Mouse (Mus musculus) intestine, embryonic 16.5 days (tissue): ENCODE data around the gene Gan. TPM values are rescaled to one million over a fixed set of nuclear protein-coding genes. Genes with fewer than 3 reads are reported as not detected.
A peak's percentile ranks its signal among the peaks of the same experiment; 100 is the strongest.

Source experiments
- ATAC-seq: fragments of 200-750 bp; cut with Nextera tagmentation; 2 replicates; pipeline ENCODE4 v1.8.0; 2017; ENCODE audit warnings: moderate TSS enrichment, moderate library complexity
- H3K27ac ChIP-seq: fragments of 300-500 bp; sonication (generic); 2 replicates; pipeline ENCODE4 v1.5.1; 2014; ENCODE audit warnings: mild to moderate bottlenecking, low read length
- H3K27me3 ChIP-seq: fragments of 300-500 bp; sonication (generic); replicated peaks from 2 replicates; pipeline ENCODE4 v1.6.1; 2014; ENCODE audit warnings: low read length, control low read depth, mixed read lengths; ENCODE audit not compliant: control insufficient read depth, insufficient read depth
- H3K36me3 ChIP-seq: fragments of 300-500 bp; sonication (generic); 2 replicates; pipeline ENCODE4 v1.6.1; 2014; ENCODE audit warnings: low read length, control low read depth; ENCODE audit not compliant: control insufficient read depth, insufficient read depth
- H3K4me1 ChIP-seq: fragments of 300-500 bp; sonication (generic); 2 replicates; pipeline ENCODE4 v1.6.1; 2014; ENCODE audit warnings: low read length, control low read depth, mixed read lengths; ENCODE audit not compliant: control insufficient read depth, insufficient read depth
- H3K4me2 ChIP-seq: fragments of 300-500 bp; sonication (generic); 2 replicates; pipeline ENCODE4 v1.6.1; 2014; ENCODE audit warnings: low read depth, low read length, control low read depth
- H3K4me3 ChIP-seq: fragments of 300-500 bp; sonication (generic); 2 replicates; pipeline ENCODE4 v1.5.1; 2014; ENCODE audit warnings: mild to moderate bottlenecking, low read length
- H3K9ac ChIP-seq: fragments of 300-500 bp; sonication (generic); 2 replicates; pipeline ENCODE4 v1.6.1; 2014; ENCODE audit warnings: low read depth, low read length
- H3K9me3 ChIP-seq: fragments of 300-500 bp; sonication (generic); 2 replicates; pipeline ENCODE4 v1.6.1; 2016; ENCODE audit warnings: low read length, control low read depth; ENCODE audit not compliant: control insufficient read depth
- WGBS: fragments of 180-500 bp; shearing (Covaris S2); extraction: QIAGEN DNeasy Blood & Tissue Kit; methylation state at CpG from one replicate; pipeline ENCODE4 v1.1.7; 2014; 5-methylcytosine and 5-hydroxymethylcytosine counted together
- polyA plus RNA-seq: library from polyadenylated mRNA; unstranded; fragments of >200 nt; fragmentation: Nextera tagmentation; extraction: Ambion mirVana; gene quantifications from 2 replicates; pipeline ENCODE4 v1.2.1, GENCODE M21; 2015

The Gan gene
- polyA plus RNA-seq, 1 experiment from 2014 or later: 1.5 TPM

DNA sequence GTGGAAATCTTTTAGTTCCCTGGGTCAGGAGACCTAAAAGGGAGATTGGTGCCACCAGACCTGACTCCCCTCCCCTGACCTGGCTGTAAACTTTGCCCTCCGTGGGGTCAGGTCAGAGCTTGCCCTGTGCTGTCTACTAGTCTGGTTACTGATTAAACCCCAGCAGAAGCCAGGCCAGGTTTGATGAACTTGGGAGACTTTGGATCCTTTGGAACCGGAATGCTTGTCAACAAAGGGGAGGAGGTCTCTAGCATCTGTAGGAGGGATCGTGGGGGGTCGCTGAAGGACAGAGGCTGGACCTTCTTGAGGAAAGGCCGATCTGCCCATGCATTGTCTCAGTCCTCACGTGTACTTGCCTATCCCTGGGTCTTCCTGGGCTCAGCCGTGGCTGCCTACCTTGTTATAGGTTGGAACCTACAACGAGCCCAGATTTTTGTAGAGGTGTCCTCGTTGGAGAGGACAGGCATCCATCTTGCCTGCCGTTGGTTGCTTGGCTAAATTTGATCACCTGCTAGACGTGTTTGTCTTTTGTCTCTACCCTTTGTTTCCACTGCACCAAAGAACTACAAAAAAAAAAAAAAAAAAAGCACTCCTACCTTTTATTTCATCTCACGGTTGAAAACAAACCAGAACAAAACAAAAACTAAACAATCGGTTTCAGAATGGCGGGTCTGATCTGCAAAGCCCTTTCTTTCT is 102.4 kb downstream of the Gan start:
- peak; percentile 25 for ATAC-seq
- H3K4me1 ChIP-seq: peaks cover 61% of the 10 kb centered on the region
- peak overlapping the region; percentile 99 for H3K9ac ChIP-seq
- peak overlapping the region; percentile 93 for H3K27ac ChIP-seq
- H3K4me2 ChIP-seq: peak overlapping the region; percentile 83
- H3K36me3 ChIP-seq: no peaks in the 10 kb centered on the region
- H3K27me3 ChIP-seq: no peaks in the 10 kb centered on the region
- 28% methylated on average over 14 of the region's 14 CpGs for WGBS
- no peaks in the 10 kb centered on the region for H3K9me3 ChIP-seq
- peak overlapping the region; percentile 99 for H3K4me3 ChIP-seq

GRCm38 (mm10) chr8:117260930-117261475 is 103.1 kb downstream of the Gan start:
- no peak for ATAC-seq
- Histone ChIP-seq H3K27ac (peak overlapping the region; percentile 61), H3K27me3 (no peaks in the 10 kb centered on the region), H3K4me2 (peak overlapping the region; percentile 83), H3K4me1 (peaks cover 63% of the 10 kb centered on the region), H3K4me3 (peak overlapping the region; percentile 99), H3K9ac (peak overlapping the region; percentile 99), H3K9me3 (no peaks in the 10 kb centered on the region), H3K36me3 (no peaks in the 10 kb centered on the region)
- 25% methylated on average over 14 of the region's 14 CpGs for WGBS

DNA sequence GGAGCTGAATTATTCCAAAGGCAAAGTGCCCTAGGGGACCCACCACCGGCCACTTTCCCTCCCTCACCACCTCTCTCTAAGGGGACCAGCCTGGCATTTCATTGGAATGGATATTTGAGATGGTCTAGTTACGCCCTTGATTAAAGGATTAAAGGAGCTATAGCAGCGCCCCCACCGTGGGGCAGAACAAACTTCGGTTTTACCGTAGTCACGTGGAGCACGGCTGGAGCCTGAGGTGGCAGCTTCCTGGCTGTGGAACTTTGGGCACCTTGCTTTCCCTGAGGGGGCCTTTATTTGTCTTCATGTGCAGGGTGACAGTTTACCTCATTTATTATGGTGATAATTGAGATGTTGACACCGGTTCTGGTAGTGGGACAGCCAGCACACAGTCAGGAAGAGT is 103.8 kb downstream of the Gan start:
- no peaks in the 10 kb centered on the region for H3K36me3 ChIP-seq
- H3K4me1 ChIP-seq: peaks cover 61% of the 10 kb centered on the region
- no peaks in the 10 kb centered on the region for H3K27me3 ChIP-seq
- 42% methylated on average over 9 of the region's 9 CpGs for whole genome bisulfite sequencing
- ATAC-seq: no peak
- H3K9me3 ChIP-seq: no peaks in the 10 kb centered on the region
- H3K9ac ChIP-seq: peak overlapping the region; percentile 99
- no peak overlapping the region; the same call in 1 of the 2 replicates for H3K27ac ChIP-seq
- 0 out of 2 replicates have a peak overlapping the region, but pooled peaks have one; percentile 18 for H3K4me3 ChIP-seq
- peak overlapping the region; percentile 83 for H3K4me2 ChIP-seq

- no peak overlapping the region for H3K4me2 ChIP-seq
- H3K9ac ChIP-seq: no peak overlapping the region
- H3K4me1 ChIP-seq: peaks cover 61% of the 10 kb centered on the region
- H3K36me3 ChIP-seq: no peaks in the 10 kb centered on the region
- no peak for ATAC-seq
- no peaks in the 10 kb centered on the region for H3K27me3 ChIP-seq
- no peak overlapping the region for H3K4me3 ChIP-seq
- no peak overlapping the region; the same call in 1 of the 2 replicates for H3K27ac ChIP-seq
- WGBS: 34% methylated on average over 8 of the region's 8 CpGs
- H3K9me3 ChIP-seq: no peaks in the 10 kb centered on the region
Measured at GRCm38 (mm10) chr8:117262685-117263084, 104.8 kb downstream of the Gan start.

DNA sequence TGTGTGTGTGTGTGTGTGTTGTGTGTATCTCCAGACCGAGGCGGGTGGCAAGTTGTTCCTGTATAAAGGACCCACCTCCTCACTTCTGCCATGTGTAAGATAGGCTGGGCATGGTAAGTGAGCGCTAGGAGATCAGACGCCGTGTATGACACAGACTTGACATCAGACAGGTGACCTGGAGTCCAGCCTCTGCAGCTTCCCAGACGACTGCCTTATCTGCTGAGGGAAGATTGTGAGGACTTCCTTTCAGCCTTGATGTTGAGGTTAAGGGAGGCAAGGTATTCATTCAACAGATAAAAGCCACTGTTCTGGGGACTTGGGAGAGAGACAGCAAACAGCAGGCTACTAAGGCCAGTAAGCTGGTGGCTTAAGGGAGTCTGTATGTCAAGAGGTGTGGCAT is 105.5 kb downstream of the Gan start:
- Histone ChIP-seq H3K36me3 (no peaks in the 10 kb centered on the region), H3K4me2 (no peak overlapping the region), H3K27me3 (no peaks in the 10 kb centered on the region), H3K9me3 (no peaks in the 10 kb centered on the region), H3K4me1 (peaks cover 61% of the 10 kb centered on the region), H3K9ac (no peak overlapping the region), H3K27ac (no peak overlapping the region), H3K4me3 (no peak overlapping the region)
- 42% methylated on average over 6 of the region's 6 CpGs for WGBS
- ATAC-seq: 0 out of 2 replicates have a peak, but pooled peaks have one; percentile 19

DNA sequence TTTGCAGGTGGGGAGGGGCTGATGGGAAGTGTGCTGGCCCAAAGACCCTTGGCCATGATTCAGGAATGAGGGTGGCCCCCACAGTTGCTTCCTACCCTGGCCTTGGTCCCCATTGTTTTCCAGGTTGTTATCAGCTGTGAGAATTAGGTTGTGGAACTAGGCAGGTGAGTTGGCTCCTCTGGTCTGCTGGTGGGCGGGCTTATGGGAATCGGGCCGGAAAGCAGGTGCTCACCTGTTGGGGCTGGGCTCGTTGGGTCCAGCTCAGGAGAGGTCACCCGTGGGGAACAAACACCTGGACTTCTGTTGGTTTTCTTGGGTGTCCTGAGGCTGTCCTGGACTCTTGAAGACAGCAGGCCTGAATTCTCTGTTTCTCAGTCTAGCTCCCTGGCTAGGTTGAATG is 107.1 kb downstream of the Gan start:
- 0 out of 2 replicates have a peak, but pooled peaks have one; percentile 13 for ATAC-seq
- no peaks in the 10 kb centered on the region for H3K27me3 ChIP-seq
- 64% methylated on average over 5 of the region's 5 CpGs for WGBS
- no peak overlapping the region for H3K4me2 ChIP-seq
- peaks cover 49% of the 10 kb centered on the region for H3K4me1 ChIP-seq
- no peaks in the 10 kb centered on the region for H3K9me3 ChIP-seq
- no peak overlapping the region for H3K9ac ChIP-seq
- H3K27ac ChIP-seq: peak overlapping the region; percentile 34
- no peak overlapping the region for H3K4me3 ChIP-seq
- H3K36me3 ChIP-seq: no peaks in the 10 kb centered on the region

Other genes with a start within 250 kb of the Gan start
- gene Cmc2, start 236.7 kb upstream of the Gan start, polyA plus RNA-seq: 68.1 and 77.2 TPM in 2 replicates
- 20.4 and 26.9 TPM in 2 replicates for gene Cenpn, start 236.4 kb upstream of the Gan start, polyA plus RNA-seq
- gene Atmin, start 214.7 kb upstream of the Gan start, polyA plus RNA-seq: 7.9 and 9.6 TPM in 2 replicates
- 0.76 and 0.80 TPM in 2 replicates for gene 1700030J22Rik, start 179.2 kb upstream of the Gan start, polyA plus RNA-seq
- 164 and 173 TPM in 2 replicates for gene Gcsh, start 164.6 kb upstream of the Gan start, polyA plus RNA-seq
- gene Pkd1l2, start 75.7 kb upstream of the Gan start, polyA plus RNA-seq: 0.18 and 0.28 TPM in 2 replicates
- 1.2 TPM in 2 replicates for gene Bco1, start 62.3 kb upstream of the Gan start, polyA plus RNA-seq
- gene Cmip, start 98.9 kb downstream of the Gan start, polyA plus RNA-seq: 16.7 and 16.8 TPM in 2 replicates